Mouse (Mus musculus): ENCODE results near the gene Slc36a3. TPM values are rescaled to one million over a fixed set of nuclear protein-coding genes. Genes with fewer than 3 reads are reported as not detected.
"Not testable (repeated sequence)": the region's sequence is repeated elsewhere in the genome, so short reads cannot be mapped to it uniquely, and the experiment has no call there.

Gene Slc36a3
- total RNA-seq, 2 experiments from 2014 or later = not detected

DNA sequence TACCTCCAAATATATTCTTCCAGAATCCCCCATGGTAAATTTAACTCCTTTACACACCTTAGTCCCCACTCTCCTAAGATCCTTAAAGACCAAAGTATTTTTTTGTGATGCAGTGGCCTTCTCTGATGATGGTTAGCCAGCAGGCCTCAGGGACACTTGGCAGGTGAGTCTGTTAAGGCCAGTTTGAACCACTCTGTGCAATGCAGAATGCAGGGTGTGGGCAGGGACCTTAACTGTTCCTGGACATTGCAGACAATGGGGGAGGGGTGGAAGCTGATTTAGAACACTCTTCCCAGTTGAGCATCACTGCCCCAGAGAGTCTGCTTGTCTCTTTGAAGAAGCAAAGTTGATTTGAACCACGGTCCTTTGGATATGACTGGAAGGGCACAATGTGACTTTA, 4.7 kb downstream of the Slc36a3 start:
- no peak for DNase-seq (ENCODE audit: low spot score in 2 of 2)

DNA sequence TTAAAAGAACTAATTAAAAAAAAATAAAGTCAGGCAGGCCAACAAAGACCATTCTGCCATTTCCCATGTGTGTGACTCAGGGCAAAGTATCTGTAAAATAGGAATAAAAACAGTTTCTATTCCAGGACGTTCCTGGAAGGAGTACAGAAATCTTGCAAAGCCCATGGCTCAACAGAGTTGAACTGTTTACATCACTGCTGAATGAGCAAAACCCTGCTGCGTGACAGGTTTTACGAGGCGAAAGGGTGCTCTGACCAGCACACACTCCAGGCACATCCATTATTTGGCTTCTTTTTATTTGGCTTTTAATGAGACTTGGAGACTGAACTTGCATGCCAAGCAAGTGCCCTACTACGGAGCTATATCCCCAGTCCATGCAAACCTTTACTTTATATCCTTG, 7.5 kb downstream of the Slc36a3 start:
- no peak for DNase-seq (ENCODE audit: low spot score in 2 of 2)

DNA sequence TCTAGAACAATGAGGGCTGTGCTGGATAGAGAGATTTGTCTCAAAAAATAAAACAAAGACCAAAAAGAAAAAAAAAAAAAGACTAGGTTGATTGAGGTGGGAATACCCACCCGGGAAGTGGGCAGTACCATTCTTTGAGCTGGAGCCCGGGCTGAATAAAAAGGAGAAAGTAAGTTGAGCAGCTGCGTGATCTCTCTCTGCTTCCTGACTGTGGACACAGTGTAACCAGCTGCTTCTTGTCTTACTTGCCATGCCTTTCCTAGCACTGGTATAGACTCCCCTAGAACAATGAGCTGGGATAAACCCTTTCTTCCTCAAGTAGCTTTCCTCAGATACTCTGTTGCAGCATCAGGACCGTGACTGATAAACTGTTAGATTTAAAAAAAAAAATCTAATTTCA, 10.0 kb downstream of the Slc36a3 start:
- DNase-seq (ENCODE audit: low spot score in 2 of 2) = no peak

DNA sequence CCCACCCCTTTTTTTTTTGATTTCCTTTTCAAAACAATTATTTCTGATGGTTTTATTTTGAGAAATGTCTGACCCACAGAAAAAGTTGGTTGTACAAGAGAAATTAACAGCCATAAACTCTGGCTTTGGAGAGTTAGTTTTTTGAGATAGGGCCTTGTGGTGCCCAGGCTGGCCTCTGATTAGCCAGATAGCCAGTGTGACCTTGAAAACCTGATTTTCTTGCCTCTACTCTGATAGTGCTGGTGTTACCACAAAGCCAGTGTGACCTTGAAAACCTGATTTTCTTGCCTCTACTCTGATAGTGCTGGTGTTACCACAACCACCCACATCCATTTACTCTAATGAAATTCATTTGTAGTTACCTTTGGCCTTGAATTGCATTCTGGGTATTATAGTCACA, 13.9 kb downstream of the Slc36a3 start:
- no peak for DNase-seq (ENCODE audit: low spot score in 2 of 2)

DNA sequence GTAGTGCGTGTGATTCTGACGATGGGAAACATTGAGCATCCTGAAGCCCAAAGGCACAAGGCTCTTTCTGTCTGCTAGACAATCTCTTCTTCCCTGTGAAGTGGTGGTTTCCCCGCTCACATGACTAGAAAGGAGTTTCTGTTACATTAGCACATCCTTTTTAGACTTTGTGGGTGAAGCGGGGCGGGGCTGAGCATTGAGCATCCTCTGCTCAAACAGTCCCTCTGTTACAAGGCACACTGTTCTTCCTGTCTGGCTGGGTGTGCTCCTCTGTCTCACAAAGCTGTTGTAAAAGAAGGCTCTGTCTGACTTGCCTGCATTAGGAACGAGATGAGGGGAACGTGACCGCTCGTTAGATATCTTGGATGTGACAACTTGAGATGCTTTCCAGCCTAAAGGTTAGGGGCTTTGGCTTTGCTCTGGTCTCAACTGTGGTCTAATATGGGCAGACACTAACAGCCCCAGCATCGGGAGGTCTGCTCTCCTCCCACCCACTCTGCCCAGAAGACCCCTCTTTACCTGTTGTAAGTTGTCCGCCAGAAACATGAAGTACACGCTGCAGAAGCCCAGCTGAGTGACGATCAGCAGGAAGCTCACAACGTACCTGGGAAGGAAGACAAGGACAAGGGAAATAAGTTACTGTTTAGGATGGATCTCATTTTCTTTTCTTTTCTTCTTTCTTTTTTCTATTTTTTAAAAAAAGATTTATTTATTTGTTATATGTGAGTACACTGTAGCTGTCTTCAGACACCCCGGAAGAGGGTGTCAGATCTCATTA, 14.5 kb downstream of the Slc36a3 start:
- DNase-seq (ENCODE audit: low spot score in 2 of 2) = peak in 1 of 2 experiments; percentile 3

DNA sequence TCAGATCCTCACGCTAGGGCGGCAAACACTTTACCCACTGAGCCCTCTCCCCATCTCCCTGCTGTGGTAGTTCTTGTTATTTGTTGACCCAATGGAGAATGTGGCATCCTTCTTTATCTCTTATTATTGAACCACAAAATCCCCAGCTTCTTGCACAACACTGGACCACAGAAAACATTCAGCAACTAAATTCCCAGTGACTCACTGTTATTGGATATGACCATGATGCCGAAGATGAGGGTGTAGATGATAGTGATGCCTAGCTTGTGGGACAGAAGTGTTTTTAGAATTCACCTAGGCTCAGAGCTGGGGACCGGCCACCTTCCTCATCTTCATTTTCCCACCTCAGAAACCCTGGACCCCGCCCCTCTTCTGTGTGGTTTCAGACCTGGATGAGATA, 16.6 kb downstream of the Slc36a3 start:
- no peak for DNase-seq (ENCODE audit: low spot score in 2 of 2)

DNA sequence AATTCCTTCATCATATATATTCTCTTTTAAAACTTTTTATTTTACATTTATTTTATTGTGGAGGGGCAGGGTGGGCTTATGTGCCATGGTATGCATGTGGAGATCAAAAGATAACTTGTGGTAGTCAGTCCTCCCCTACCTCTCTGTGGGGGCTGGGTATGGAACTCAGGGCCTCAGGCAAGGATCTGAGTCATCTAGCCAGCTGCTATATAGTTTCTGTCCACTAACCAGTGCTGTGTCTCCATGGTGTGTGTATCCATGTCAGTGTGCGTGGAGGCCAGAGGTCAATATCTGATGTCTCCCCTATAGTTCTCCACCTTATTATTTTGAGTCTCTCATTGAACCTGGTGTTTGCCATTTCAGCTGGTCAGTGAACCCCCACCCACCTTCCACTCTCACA, 17.1 kb downstream of the Slc36a3 start:
- DNase-seq (ENCODE audit: low spot score in 2 of 2) = no peak

DNA sequence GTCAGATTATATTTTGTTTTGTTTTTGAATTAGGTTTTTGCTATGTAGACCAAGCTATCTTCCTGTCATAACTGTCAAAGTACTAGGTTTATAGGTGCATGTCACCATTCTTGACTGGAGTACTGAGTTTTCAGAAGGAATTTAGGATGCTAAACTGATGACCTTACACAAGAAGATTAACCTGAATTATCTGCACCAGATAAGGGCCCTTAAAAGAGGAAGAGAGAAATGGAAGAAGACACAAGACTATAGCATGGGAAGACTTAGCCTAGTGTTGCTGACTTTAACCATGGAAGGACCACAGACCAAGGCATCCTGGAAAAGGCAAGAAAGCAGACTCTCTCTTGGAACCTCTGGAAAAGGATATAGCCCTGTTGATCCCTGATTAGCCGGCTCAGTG, 18.3 kb downstream of the Slc36a3 start:
- DNase-seq (ENCODE audit: low spot score in 2 of 2) = no peak

DNA sequence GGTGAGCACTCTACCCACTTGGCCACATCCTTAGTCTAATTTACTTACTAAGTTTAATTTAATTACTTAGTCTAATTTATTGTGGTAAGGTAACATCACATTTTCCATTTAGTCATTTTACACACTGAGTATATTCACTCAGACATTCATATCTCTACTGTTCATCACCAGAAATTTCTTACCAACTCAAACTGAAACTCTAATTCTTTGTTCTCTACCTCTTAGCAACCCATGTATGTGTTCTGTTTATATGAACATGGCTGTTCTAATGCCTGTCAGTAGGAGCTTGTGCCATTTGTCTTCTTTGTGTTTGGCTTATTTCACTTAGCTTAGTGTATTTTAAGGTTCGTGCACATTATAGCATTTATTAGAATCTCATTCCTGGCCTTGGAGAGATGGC, 19.6 kb downstream of the Slc36a3 start:
- DNase-seq (ENCODE audit: low spot score in 2 of 2) = no peak

DNA sequence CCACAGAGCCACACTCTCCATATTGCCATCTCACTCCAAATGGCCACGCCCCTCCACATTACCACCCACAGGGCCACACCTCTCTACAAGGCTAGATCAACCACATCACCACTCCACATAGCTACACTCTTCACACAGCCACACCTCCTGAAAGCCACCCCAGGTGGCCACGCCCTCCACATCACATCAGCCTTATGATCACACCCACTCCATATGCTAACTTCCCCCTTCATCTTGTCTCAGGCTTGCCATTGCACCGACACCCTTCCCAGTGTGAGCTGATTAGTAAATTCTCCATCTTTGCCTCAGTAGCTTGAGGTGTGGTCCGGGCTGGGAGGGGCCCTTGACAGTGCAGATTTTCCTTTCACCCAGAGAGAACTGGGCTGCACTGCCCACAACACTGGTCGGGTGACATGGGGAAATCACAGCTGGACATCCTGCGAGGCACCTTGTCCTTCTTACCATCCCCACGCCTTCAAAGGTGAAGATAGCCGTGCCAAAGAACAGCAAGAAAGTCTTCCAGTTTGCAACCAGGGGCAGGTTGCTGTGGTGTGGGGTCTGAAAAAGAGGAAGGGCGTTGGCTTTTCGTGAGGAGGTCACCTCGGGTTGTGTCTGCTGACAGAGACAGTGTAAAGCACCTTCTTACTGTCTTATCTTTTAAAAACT, 20.3 kb downstream of the Slc36a3 start:
- DNase-seq (ENCODE audit: low spot score in 2 of 2) = no peak

DNA sequence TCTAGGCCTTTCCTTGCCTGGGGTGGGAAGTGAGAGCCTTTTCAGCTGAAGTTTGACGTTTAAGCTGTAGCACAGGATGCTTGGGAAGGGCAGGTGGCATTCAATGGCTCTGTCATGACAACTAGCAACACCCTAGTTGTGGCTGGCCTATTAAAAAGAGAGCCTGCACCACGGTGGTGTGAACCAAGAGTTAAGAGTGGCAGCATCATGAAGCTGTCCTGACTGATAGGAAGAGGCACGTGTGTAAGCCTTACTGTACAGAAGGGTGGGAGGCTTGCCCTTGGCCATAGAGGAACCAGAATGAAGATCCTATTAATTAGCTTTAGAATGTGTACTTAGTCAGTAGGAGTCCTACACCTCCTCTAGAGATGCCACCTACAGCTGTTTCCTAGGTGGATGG, 23.1 kb downstream of the Slc36a3 start:
- no peak for DNase-seq (ENCODE audit: low spot score in 2 of 2)

DNA sequence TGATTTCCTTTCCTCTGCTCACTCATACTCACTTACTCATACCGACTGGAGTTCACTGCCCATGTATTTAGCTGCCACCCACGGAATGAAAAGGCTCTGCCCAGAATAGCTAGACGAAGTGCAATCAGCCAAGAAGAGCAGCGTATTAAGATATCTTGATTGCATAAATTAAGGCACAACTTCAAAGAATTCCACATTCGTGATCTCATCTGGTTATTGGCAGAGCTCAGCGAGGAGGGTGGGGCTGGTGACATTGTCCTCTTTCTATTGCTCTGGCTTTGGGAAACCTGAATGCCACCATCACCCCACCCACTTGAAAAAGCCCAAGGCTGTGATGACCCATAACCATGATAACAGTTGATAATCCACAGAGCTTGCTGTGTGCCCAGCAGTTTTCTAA, 23.6 kb downstream of the Slc36a3 start:
- DNase-seq (ENCODE audit: low spot score in 2 of 2) = peak in 1 of 2 experiments; percentile 6

DNA sequence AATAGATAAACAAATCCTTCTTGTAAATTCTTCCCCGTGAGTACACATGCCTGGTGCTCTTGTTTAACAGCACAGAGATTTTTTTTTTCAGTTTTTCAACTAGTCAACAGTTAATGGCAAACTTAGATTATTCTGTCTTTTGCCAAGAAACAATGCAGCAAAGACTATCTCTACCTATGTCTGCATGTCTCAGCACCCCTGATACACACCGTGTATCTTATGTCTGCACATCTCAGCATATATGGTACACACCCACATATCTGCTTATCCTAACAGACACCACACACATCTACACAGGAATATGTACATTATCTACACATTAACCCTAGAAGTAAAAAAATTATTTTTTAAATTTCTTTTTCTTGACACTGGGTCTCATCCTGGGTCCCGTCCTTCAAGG, 24.8 kb downstream of the Slc36a3 start:
- no peak for DNase-seq (ENCODE audit: low spot score in 2 of 2)

DNA sequence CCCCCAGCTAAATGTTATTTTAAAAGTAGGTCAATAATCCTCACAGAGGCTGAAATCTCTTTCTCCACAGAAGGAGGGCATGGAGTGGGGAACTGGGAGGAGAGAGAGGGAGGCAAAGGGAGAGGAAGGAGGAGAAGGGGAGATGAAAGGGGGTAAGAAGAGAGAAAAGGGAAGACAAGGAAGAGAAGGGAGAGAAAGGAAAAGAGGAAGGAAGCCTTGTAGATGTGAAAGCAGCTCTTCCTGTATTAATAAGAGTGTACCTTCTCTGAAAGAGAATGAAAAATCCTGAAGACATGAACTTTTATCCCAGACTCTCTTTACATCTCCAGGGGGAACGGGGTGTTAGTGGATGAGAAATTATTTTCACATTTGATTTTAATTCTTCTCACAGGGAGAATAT, 30.1 kb downstream of the Slc36a3 start:
- DNase-seq (ENCODE audit: low spot score in 2 of 2) = no peak

DNA sequence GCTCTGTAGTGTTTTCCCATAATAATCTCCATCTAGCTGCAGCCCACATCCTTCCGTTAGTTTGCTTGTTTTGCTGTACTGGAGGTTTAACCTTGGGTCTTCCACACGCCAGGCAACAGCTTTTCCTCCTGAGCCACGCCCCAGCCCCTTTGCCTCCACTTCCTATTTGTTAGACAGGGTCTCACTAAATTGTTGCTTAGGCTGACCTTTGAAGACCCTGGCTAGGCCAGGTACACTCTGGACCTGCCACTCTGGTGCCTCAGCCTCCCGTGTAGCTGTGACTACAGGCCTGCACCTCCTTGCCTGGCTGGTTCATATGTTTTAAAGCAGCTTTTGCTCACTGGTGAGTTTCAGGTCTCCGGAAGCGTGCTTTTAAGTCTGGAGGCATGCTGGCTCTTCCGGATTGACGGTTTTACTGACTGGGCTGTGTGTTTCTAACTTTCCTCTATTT, 30.7 kb downstream of the Slc36a3 start:
- DNase-seq (ENCODE audit: low spot score in 2 of 2) = no peak

DNA sequence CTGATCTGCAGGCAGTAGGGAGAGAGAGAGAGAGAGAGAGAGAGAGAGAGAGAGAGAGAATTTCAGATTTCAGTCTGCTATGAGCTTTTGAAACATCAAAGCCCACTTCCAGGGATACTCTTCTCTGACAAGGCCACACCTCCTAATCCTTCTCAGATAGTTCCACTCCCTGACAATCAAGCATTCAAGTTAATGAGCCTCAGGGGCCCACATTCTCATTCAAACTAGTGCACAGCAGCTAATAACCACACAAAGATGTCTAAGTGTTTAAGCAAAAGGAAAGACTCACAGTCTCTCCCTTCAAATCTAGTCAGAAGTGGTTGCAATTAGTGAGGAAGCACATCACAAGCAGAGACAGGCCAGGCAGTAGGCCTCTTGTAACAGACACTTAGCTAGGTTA, 31.2 kb downstream of the Slc36a3 start:
- DNase-seq (ENCODE audit: low spot score in 2 of 2) = no peak

DNA sequence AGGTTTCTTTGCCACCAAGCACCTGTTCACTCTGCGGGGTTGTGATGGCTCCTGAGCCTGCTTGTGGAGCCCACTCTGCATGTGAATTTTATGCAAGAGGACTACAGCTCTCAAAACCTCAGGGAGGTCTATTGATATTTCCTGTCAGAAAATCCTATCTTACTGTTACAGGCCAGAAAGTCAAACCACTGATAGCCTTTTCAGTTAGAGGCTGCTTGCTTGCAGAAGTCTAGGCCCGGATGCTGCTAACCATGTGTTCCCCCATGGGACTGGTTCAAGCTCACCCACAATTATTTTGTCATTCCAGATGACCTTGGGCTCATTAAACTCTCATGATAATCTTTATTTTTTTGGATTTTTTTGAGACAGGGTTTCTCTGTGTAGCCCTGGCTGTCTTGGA, 34.5 kb downstream of the Slc36a3 start:
- no peak for DNase-seq (ENCODE audit: low spot score in 2 of 2)

DNA sequence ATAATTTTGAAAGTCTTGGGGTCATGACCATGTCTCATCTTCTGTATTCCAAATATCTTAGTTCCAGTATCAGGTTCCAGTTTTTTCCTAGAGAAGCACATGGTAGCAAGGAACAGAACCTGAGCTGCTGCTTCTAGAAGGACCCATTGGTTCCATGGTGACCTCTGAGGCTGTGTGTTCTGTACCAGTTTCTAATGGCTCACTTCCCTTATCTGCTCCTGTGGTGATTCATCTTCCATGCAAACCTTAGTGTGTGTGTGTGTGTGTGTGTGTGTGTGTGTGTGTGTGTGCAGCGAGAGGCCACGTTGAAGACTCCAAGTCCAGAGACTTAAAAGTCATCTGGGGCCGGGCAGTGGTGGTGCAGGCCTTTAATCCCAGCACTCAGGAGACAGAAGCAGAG, 35.5 kb downstream of the Slc36a3 start:
- no peak for DNase-seq (ENCODE audit: low spot score in 2 of 2)

DNA sequence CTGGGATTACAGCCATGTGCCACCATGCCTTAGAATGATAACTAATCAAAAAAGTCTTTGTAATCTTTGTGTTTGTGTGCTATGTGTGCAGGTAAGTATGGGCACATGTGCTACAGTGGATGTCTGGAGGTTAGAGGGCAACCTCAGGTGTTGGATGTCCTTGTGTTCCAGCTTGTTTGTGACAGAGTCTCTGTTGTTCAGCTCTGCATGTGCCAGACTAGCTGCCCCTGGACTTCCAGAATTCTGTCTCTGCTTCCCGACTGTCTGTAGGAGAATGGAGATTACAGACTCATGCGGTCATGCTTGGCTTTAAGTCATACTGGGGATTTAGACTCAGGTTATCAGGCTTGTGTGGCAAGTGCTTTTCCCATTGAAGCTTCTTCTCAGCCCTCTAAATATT, 37.2 kb downstream of the Slc36a3 start:
- no peak for DNase-seq (ENCODE audit: low spot score in 2 of 2)

DNA sequence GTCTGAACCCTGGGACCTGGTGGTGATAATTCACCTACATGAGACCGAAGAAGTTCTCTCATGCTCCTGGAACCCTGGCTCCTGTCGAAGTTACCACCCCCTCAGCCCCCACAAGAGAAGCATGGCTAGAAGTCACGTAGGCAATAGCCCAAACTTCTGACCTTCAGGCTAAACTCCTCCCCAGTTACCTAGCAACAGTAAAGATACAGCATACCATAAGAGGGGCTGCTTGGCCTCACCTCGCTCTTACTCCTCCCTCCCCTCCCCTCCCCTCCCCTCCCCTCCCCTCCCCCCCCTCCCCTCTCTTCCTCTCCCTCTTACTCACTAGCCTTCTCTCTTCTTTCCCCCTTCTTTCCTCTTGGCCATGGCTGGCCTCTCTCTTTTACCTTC, 37.7 kb downstream of the Slc36a3 start:
- DNase-seq (ENCODE audit: low spot score in 2 of 2) = not testable (repeated sequence)

DNA sequence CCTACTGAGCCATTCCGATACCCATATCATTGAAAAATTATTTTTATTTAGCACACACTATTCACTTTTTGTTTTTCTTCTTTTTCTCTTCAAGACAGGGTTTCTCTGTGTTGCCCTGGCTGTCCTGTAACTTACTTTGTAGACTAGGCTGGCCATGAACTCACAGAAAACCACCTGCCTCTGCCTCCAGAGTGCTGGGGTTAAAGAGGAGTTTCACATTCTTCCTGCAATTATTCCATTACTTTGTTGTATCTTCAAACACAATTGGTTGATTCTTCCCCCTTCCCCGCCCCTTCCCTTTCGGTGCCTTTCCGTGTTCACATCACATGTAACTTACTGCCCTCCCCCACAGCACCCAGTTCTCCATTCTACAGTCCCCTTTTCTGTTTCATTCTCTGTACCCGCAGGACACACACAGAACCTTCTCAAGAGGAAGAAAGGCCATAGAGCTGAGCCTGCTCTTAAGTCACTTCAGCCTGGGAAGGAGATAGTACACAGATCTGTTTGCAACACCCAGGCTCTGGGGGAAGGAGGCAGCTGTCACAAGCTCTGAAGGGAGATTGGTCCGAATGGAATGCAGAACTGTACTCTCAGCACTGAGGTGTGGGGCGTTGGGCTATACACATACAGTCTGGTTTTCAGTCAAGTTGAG, 38.2 kb downstream of the Slc36a3 start:
- DNase-seq (ENCODE audit: low spot score in 2 of 2) = no peak

DNA sequence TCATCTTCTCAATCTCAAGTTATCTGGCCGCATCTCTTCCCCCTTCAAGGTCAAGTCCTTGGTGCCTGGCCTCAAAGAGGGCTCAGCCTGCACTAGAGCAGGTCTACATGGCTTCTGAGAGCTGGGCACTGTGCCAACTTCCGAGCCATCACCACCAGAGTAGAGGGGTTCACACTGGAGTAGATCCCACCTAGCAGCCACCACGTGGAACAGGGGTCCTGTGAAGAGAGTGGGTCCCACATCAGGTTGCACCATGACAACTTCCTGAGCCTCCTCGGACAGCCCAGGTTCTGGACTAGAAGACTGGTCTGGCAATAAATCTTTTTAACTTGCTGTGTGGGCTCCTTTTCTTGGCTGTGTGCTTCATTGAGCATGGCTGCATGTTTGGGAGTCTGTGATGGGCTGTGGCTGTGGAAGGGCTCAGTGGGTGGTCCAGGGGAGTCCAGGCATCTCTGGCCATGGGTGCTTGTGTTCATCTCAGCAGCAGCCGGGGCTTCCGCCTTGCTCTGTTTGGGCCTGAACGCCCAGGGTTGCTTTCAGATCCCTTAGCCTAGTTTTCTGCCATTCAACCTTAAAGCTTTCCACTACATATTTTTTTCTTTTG, 40.8 kb downstream of the Slc36a3 start:
- no peak for DNase-seq (ENCODE audit: low spot score in 2 of 2)
